Mouse (Mus musculus) intestine, embryonic 14.5 days (tissue): ENCODE data around the gene Smg6. TPM values are rescaled to one million over a fixed set of nuclear protein-coding genes. Genes with fewer than 3 reads are reported as not detected.

Experiments used
- ATAC-seq: fragments of 200-750 bp; cut with Nextera tagmentation; replicated peaks from 2 replicates; pipeline ENCODE4 v1.8.0; 2017; ENCODE audit warnings: low read depth, moderate number of reproducible peaks, moderate TSS enrichment, moderate library complexity; ENCODE audit not compliant: low FRiP score, low TSS enrichment
- DNase-seq: peaks from one replicate; pipeline ENCODE4 v3.0.0-alpha.2; 2018; ENCODE audit warnings: low spot score
- H3K27ac ChIP-seq: fragments of 300-500 bp; sonication (generic); 2 replicates; pipeline ENCODE4 v1.5.1; 2014; ENCODE audit warnings: low read depth, mild to moderate bottlenecking, control low read depth
- H3K27me3 ChIP-seq: fragments of 300-500 bp; sonication (generic); replicated peaks from 2 replicates; pipeline ENCODE4 v1.6.1; 2014; ENCODE audit warnings: low read length, control low read depth; ENCODE audit not compliant: control insufficient read depth, insufficient read depth
- H3K36me3 ChIP-seq: fragments of 300-500 bp; sonication (generic); 2 replicates; pipeline ENCODE4 v1.6.1; 2014; ENCODE audit warnings: low read length, control low read depth; ENCODE audit not compliant: control insufficient read depth, insufficient read depth
- H3K4me1 ChIP-seq: fragments of 300-500 bp; sonication (generic); replicated peaks from 2 replicates; pipeline ENCODE4 v1.6.1; 2014; ENCODE audit warnings: low read length, control low read depth, mixed read lengths; ENCODE audit not compliant: control insufficient read depth, insufficient read depth
- H3K4me2 ChIP-seq: fragments of 300-500 bp; sonication (generic); 2 replicates; pipeline ENCODE4 v1.6.1; 2014; ENCODE audit warnings: low read length
- H3K4me3 ChIP-seq: fragments of 300-500 bp; sonication (generic); 2 replicates; pipeline ENCODE4 v1.5.1; 2014; ENCODE audit warnings: low read depth, low read length, control low read depth, mixed read lengths
- H3K9ac ChIP-seq: fragments of 300-500 bp; sonication (generic); 2 replicates; pipeline ENCODE4 v1.6.1; 2014; ENCODE audit warnings: mild to moderate bottlenecking, low read length
- H3K9me3 ChIP-seq: fragments of 300-500 bp; sonication (generic); 2 replicates; pipeline ENCODE4 v1.6.1; 2016; ENCODE audit warnings: low read length, control low read depth; ENCODE audit not compliant: control insufficient read depth
- WGBS: fragments of 180-500 bp; shearing (Covaris S2); extraction: QIAGEN DNeasy Blood & Tissue Kit; methylation state at CpG from one replicate; pipeline ENCODE4 v1.1.7; 2014; 5-methylcytosine and 5-hydroxymethylcytosine counted together
- polyA plus RNA-seq: library from polyadenylated mRNA; unstranded; fragments of >200 nt; fragmentation: Nextera tagmentation; extraction: Ambion mirVana; gene quantifications from 2 replicates; pipeline ENCODE4 v1.2.1, GENCODE M21; 2014

Gene Smg6
- polyA plus RNA-seq, 1 experiment from 2014 or later: 15.3 TPM

DNA sequence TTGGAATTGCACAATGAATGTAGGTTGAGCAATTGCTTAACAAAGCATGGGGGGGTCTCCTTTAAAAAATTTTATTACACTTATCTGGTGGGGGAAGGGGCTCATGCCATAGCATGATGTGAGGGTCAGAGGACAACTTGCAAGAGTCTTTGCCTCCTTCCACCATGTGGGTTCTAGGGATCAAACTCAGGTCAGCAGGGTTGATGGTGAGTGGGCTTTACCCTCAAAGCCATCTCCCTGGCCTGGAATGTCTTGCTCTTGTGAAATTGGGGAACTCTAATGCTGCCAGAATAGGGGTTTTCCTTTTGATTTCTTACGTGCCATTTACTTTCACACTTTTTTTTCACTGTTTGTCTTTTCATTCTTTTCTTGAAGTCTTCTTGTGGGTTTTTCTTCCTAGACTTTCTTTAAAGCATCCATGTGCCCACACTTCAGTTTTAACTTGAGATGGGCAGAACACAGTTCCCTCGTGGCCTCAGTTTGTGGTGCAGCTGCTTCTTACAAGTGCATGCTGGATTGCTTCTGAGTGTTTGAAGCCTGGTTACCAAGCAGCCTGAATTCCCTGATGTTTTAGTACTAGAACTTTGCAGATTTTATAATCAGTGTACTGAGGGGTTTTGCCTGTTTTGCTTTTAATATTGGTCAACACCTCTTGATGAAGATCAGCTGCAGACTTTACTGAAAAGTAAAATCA, 147.5 kb downstream of the Smg6 start:
- ATAC-seq (no peak), DNase-seq (no peak)
- Histone ChIP-seq H3K27me3 (no peaks in the 10 kb centered on the region), H3K4me2 (no peak overlapping the region), H3K9me3 (no peaks in the 10 kb centered on the region), H3K27ac (peak overlapping the region; percentile 20; the same call in 1 of the 2 replicates), H3K9ac (no peak overlapping the region), H3K4me1 (peaks cover 13% of the 10 kb centered on the region; the same call in 1 of the 2 replicates), H3K36me3 (no peaks in the 10 kb centered on the region), H3K4me3 (no peak overlapping the region)
- WGBS: 65% methylated on average over 2 of the region's 2 CpGs

DNA sequence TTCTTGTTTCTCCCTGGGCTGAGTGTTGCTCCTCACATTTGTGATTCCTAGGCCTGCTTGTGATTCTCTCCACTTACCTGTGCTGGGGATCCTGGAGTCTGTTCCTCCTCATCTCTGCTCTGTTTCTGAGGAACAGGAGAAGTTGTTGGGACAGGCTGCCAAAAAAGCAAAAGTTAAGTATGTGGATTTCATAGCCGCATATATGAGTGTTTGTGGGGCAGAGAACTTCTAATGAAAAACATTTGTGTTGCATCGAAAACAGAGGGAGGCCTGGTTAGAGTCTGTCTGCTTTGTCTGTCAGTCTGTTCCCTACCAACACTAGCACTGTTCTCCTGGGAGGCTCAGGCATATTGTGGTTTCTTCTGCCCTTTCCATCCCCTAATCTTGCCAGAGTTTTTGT, 148.1 kb downstream of the Smg6 start:
- ATAC-seq (no peak), DNase-seq (no peak)
- Histone ChIP-seq H3K4me3 (no peak overlapping the region), H3K36me3 (no peaks in the 10 kb centered on the region), H3K9ac (no peak overlapping the region), H3K27me3 (no peaks in the 10 kb centered on the region), H3K4me2 (no peak overlapping the region), H3K4me1 (peaks cover 13% of the 10 kb centered on the region; the same call in 1 of the 2 replicates), H3K27ac (peak overlapping the region; percentile 20; the same call in 1 of the 2 replicates), H3K9me3 (no peaks in the 10 kb centered on the region)
- WGBS: 76% methylated on average over 2 of the region's 2 CpGs

DNA sequence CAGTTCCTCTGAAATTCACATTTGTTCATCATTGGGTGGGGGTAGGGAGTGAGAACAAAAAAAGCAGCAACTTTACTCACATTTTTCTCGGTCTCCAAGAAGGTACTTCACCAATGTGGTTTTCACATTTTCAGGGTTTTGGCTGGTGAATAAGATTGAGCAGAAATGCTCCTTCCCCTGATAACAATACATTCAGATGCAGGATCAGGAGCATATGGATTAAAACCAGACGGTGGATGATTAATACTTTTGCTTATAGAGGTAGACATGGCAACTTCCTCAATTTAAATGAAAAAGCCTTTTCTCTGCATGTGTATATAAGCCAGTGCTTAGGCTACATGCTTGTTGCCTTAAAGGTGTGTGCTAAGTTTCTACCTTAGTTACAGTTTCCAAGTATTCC, 148.9 kb downstream of the Smg6 start:
- Histone ChIP-seq H3K9ac (no peak overlapping the region), H3K4me2 (no peak overlapping the region), H3K27me3 (no peaks in the 10 kb centered on the region), H3K36me3 (no peaks in the 10 kb centered on the region), H3K4me3 (no peak overlapping the region), H3K4me1 (peaks cover 13% of the 10 kb centered on the region; the same call in 1 of the 2 replicates), H3K9me3 (no peaks in the 10 kb centered on the region), H3K27ac (no peak overlapping the region)
- 34% methylated on average over 2 of the region's 2 CpGs for WGBS
- ATAC-seq (no peak), DNase-seq (no peak)

GRCm38 (mm10) chr11:75078616-75079015, 153.0 kb downstream of the Smg6 start:
- Histone ChIP-seq H3K4me3 (no peak overlapping the region), H3K4me1 (peaks cover 11% of the 10 kb centered on the region; the same call in 1 of the 2 replicates), H3K27me3 (no peaks in the 10 kb centered on the region), H3K4me2 (no peak overlapping the region), H3K9me3 (no peaks in the 10 kb centered on the region), H3K36me3 (0 out of 2 replicates have a peak, but pooled peaks cover 10% of the 10 kb centered on the region), H3K9ac (no peak overlapping the region), H3K27ac (no peak overlapping the region)
- ATAC-seq (no peak), DNase-seq (no peak)
- WGBS: 74% methylated on average over 2 of the region's 2 CpGs

DNA sequence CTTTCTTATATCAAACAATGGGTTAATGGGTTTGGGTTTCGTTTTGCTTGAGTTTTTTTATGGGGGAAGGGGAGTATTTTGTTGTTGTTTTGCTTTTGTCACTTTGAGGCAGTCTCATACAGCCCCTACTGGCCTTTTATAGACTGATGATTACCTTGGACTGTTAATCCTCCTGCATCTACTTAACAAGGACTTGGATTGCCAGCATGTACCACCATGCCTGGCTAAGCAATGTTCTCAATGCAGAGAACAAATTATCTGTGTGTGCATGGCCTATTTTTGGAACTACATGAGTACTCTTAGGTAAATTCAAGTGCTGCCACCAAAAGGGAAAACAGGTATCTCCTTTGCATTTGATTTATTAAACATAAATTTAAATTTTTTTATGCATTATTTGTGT, 157.4 kb downstream of the Smg6 start:
- Histone ChIP-seq H3K9ac (no peak overlapping the region), H3K27ac (no peak overlapping the region), H3K4me1 (no peaks in the 10 kb centered on the region), H3K27me3 (no peaks in the 10 kb centered on the region), H3K4me3 (no peak overlapping the region), H3K36me3 (0 out of 2 replicates have a peak, but pooled peaks cover 10% of the 10 kb centered on the region), H3K4me2 (no peak overlapping the region), H3K9me3 (no peaks in the 10 kb centered on the region)
- ATAC-seq (no peak), DNase-seq (no peak)
- WGBS: 67% methylated on average over 1 of the region's 1 CpGs

GRCm38 (mm10) chr11:75092159-75092558, 166.5 kb downstream of the Smg6 start:
- DNase-seq (no peak), ATAC-seq (no peak)
- WGBS: 35% methylated on average over 3 of the region's 3 CpGs
- H3K27me3 ChIP-seq: no peaks in the 10 kb centered on the region
- peak overlapping the region; percentile 64; the same call in 1 of the 2 replicates for H3K27ac ChIP-seq
- no peaks in the 10 kb centered on the region for H3K9me3 ChIP-seq
- no peaks in the 10 kb centered on the region for H3K36me3 ChIP-seq
- no peak overlapping the region for H3K4me2 ChIP-seq
- no peak overlapping the region for H3K9ac ChIP-seq
- peaks cover 11% of the 10 kb centered on the region for H3K4me1 ChIP-seq
- H3K4me3 ChIP-seq: no peak overlapping the region

DNA sequence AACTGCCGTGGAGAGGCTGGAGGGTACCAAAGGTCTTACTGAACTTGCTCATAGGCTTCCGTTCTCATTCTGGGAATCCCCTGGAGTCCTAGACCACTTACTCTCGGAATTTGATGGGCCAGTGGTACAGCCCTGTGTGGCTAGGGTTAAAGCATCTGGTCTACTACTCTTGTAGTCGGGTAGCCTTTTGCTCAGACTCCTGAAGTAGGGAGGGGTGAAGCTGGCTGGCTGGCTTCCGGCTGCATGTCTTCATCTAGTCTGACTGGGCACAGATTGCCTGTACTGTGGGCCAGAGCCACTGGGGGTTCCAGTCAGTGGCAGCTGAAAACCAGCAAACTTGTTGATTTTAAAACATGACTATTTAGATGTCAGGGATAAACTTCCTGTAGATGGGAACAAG, 167.0 kb downstream of the Smg6 start:
- no peak overlapping the region for H3K4me3 ChIP-seq
- no peak overlapping the region for H3K4me2 ChIP-seq
- no peaks in the 10 kb centered on the region for H3K27me3 ChIP-seq
- ATAC-seq (no peak), DNase-seq (peak; percentile 54)
- peaks cover 11% of the 10 kb centered on the region for H3K4me1 ChIP-seq
- no peak overlapping the region for H3K9ac ChIP-seq
- 45% methylated on average over 5 of the region's 5 CpGs for WGBS
- H3K9me3 ChIP-seq: no peaks in the 10 kb centered on the region
- H3K36me3 ChIP-seq: no peaks in the 10 kb centered on the region
- peak overlapping the region; percentile 64 for H3K27ac ChIP-seq

DNA sequence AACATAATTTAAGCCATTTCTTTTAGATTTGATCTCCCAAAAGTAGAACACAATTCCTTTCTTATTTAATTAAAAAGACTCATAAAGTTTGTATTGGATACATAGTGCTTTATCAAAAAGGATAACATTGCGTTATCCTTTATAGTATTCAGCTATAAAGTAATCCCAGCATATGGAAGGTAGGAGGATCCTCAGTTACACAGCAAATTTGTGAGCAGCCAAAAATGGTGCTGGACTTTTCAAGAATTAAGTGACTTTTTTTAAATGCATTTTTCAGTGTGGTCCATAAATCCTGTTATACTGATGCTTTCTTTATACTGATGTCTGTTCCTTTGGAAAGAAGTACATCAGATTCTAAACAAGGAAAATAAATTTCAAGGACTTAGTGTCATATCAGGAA, 169.1 kb downstream of the Smg6 start:
- H3K9me3 ChIP-seq: no peaks in the 10 kb centered on the region
- no peak overlapping the region for H3K4me2 ChIP-seq
- no peaks in the 10 kb centered on the region for H3K27me3 ChIP-seq
- H3K36me3 ChIP-seq: no peaks in the 10 kb centered on the region
- 87% methylated on average over 1 of the region's 1 CpGs for WGBS
- DNase-seq (no peak), ATAC-seq (no peak)
- no peak overlapping the region for H3K9ac ChIP-seq
- H3K27ac ChIP-seq: no peak overlapping the region
- H3K4me1 ChIP-seq: peaks cover 11% of the 10 kb centered on the region
- H3K4me3 ChIP-seq: no peak overlapping the region

- Histone ChIP-seq H3K27ac (no peak overlapping the region), H3K9ac (no peak overlapping the region), H3K4me1 (no peaks in the 10 kb centered on the region), H3K36me3 (no peaks in the 10 kb centered on the region), H3K4me3 (no peak overlapping the region), H3K9me3 (no peaks in the 10 kb centered on the region), H3K27me3 (no peaks in the 10 kb centered on the region), H3K4me2 (no peak overlapping the region)
- DNase-seq (no peak), ATAC-seq (no peak)
- WGBS: 75% methylated on average over 5 of the region's 5 CpGs
Measured at GRCm38 (mm10) chr11:75102763-75103339, 177.2 kb downstream of the Smg6 start.
